ENCODE assay signal across 11 mouse cellular contexts in genomic region chr7:25815571-25815970, GRCm38 (mm10). TPM values are rescaled to one million over a fixed set of nuclear protein-coding genes. Genes with fewer than 3 reads are reported as not detected.
A peak's percentile ranks its signal among the peaks of the same experiment; 100 is the strongest.
DNase-seq lines count a peak whose midpoint lies in the region; ATAC-seq lines count a peak whose summit lies in the region.
"Had no signal": no experiment of that assay in that cellular context is flagged by ENCODE, and none has a peak within 500 bp of the region (broad histone marks: within the 10 kb centered on the region; RNA-seq: fewer than 3 reads in every experiment).

No protein-coding gene starts in this region.

- H3K9me3 ChIP-seq in heart, embryonic 11.5 days (replicated peaks; ENCODE audit: control insufficient read depth, low read length), result no peaks in the 10 kb centered on the region
- H3K9me3 ChIP-seq in neural tube, embryonic 11.5 days (ENCODE audit: control insufficient read depth, low read length), result no peaks in the 10 kb centered on the region; the same call in 1 of the 2 replicates
- no peaks in the 10 kb centered on the region for H3K9me3 ChIP-seq in limb, embryonic 13.5 days
- H3K9me3 ChIP-seq in stomach, embryonic 16.5 days (replicated peaks; ENCODE audit: control insufficient read depth, low read length), result no peaks in the 10 kb centered on the region

- peak overlapping the region; percentile 48; the same call in 1 of the 2 replicates for H3K4me3 ChIP-seq in heart, embryonic 11.5 days (ENCODE audit: low read depth, low read length)
- no peak overlapping the region for H3K4me3 ChIP-seq in neural tube, embryonic 11.5 days (ENCODE audit: low read depth, low read length)
- peak overlapping the region; percentile 51 for H3K4me3 ChIP-seq in limb, embryonic 13.5 days
- H3K4me3 ChIP-seq in stomach, embryonic 16.5 days (replicated peaks; ENCODE audit: low read length), result peak overlapping the region; percentile 68

- H3K27ac ChIP-seq in heart, embryonic 11.5 days (ENCODE audit: low read depth, low read length), result no peak overlapping the region
- no peak overlapping the region for H3K27ac ChIP-seq in neural tube, embryonic 11.5 days (ENCODE audit: low read depth, low read length)
- no peak overlapping the region for H3K27ac ChIP-seq in limb, embryonic 13.5 days
- peak overlapping the region; percentile 94 for H3K27ac ChIP-seq in stomach, embryonic 16.5 days (ENCODE audit: low read length)
- H3K27ac ChIP-seq: macrophage had no signal

- H3K4me2 ChIP-seq in heart, embryonic 11.5 days, result peak overlapping the region; percentile 88
- H3K4me2 ChIP-seq in neural tube, embryonic 11.5 days (ENCODE audit: low read depth), result peak overlapping the region; percentile 81; the same call in 1 of the 2 replicates
- H3K4me2 ChIP-seq in limb, embryonic 13.5 days (replicated peaks), result peak overlapping the region; percentile 93
- H3K4me2 ChIP-seq in stomach, embryonic 16.5 days (ENCODE audit: low read depth, low read length), result peak overlapping the region; percentile 95

- H3K4me1 ChIP-seq in heart, embryonic 11.5 days (ENCODE audit: control insufficient read depth, insufficient read depth, low read length), result peaks cover 3% of the 10 kb centered on the region; the same call in 1 of the 2 replicates
- 0 out of 2 replicates have a peak, but pooled peaks cover 4% of the 10 kb centered on the region for H3K4me1 ChIP-seq in neural tube, embryonic 11.5 days (ENCODE audit: control insufficient read depth, insufficient read depth, low read length)
- H3K4me1 ChIP-seq in limb, embryonic 13.5 days, result peaks cover 17% of the 10 kb centered on the region
- H3K4me1 ChIP-seq in stomach, embryonic 16.5 days (ENCODE audit: control insufficient read depth, insufficient read depth, low read length), result peaks cover 6% of the 10 kb centered on the region; the same call in 1 of the 2 replicates

- peaks cover 26% of the 10 kb centered on the region for H3K27me3 ChIP-seq in heart, embryonic 11.5 days (ENCODE audit: control insufficient read depth, insufficient read depth, low read length)
- peaks cover 9% of the 10 kb centered on the region; the same call in 1 of the 2 replicates for H3K27me3 ChIP-seq in neural tube, embryonic 11.5 days (ENCODE audit: control insufficient read depth, insufficient read depth, low read length)
- peaks cover 33% of the 10 kb centered on the region for H3K27me3 ChIP-seq in limb, embryonic 13.5 days
- H3K27me3 ChIP-seq in stomach, embryonic 16.5 days (ENCODE audit: control insufficient read depth, insufficient read depth, low read length), result no peaks in the 10 kb centered on the region

- H3K9ac ChIP-seq in heart, embryonic 11.5 days (ENCODE audit: low read depth, low read length), result no peak overlapping the region
- no peak overlapping the region for H3K9ac ChIP-seq in neural tube, embryonic 11.5 days (ENCODE audit: low read length)
- peak overlapping the region; percentile 71; the same call in 1 of the 2 replicates for H3K9ac ChIP-seq in limb, embryonic 13.5 days
- peak overlapping the region; percentile 83 for H3K9ac ChIP-seq in stomach, embryonic 16.5 days (ENCODE audit: low read length)

- 19% methylated on average over 7 of the region's 7 CpGs for WGBS in heart, embryonic 11.5 days (ENCODE audit: insufficient replicate concordance)
- 21% methylated on average over 7 of the region's 7 CpGs for WGBS in neural tube, embryonic 11.5 days
- WGBS in limb, embryonic 13.5 days, result 16% methylated on average over 7 of the region's 7 CpGs
- WGBS in stomach, embryonic 16.5 days, result 14% methylated on average over 7 of the region's 7 CpGs

- no peaks in the 10 kb centered on the region for H3K36me3 ChIP-seq in heart, embryonic 11.5 days (ENCODE audit: control insufficient read depth, insufficient read depth, low read length)
- no peaks in the 10 kb centered on the region for H3K36me3 ChIP-seq in neural tube, embryonic 11.5 days (ENCODE audit: control insufficient read depth, insufficient read depth, low read length)
- no peaks in the 10 kb centered on the region for H3K36me3 ChIP-seq in limb, embryonic 13.5 days
- H3K36me3 ChIP-seq in stomach, embryonic 16.5 days (ENCODE audit: control insufficient read depth, insufficient read depth, low read length), result no peaks in the 10 kb centered on the region

- no peak for DNase-seq in heart, postnatal 4 days
- DNase-seq in neural tube, embryonic 11.5 days (ENCODE audit: low spot score), result no peak
- no peak for DNase-seq in neural tube, embryonic 10.5 days (ENCODE audit: extremely low spot score, low spot score)
- no peak for DNase-seq in urinary bladder, adult 2 months (ENCODE audit: low spot score)
- DNase-seq in layer of hippocampus, adult 9-10 months (ENCODE audit: low spot score), result no peak
- DNase-seq: cerebellum, postnatal 14 days; right cerebral cortex, postnatal 4 days had no signal

- ATAC-seq in heart, embryonic 11.5 days (replicated peaks; ENCODE audit: insufficient number of reproducible peaks, low FRiP score, low TSS enrichment), result no peak
- ATAC-seq in neural tube, embryonic 11.5 days (ENCODE audit: insufficient read depth, low FRiP score, low TSS enrichment), result no peak
- ATAC-seq in limb, embryonic 13.5 days (ENCODE audit: low FRiP score, low read depth), result no peak
- no peak for ATAC-seq in stomach, embryonic 16.5 days (ENCODE audit: insufficient read depth, low FRiP score)

RNA-seq across cellular contexts. Expression of gene Cyp2s1, which starts 1.1 kb away (rescaled TPM):
- polyA plus RNA-seq in heart, embryonic 11.5 days (2014; fragmentation: Nextera tagmentation; extraction: Ambion mirVana), result 4.0 and 5.5 TPM in 2 replicates
- 1 to 10 TPM; 7.5 to 8.7 TPM for total RNA-seq in heart, postnatal 4 days (2021)
- 3.2 and 3.3 TPM in 2 replicates for polyA plus RNA-seq in neural tube, embryonic 11.5 days (2014; fragmentation: Nextera tagmentation; extraction: Ambion mirVana)
- polyA plus RNA-seq in limb, embryonic 13.5 days (2015; fragmentation: Nextera tagmentation; extraction: Ambion mirVana), result 1.8 and 2.2 TPM in 2 replicates
- 53.1 and 74.9 TPM in 2 replicates for polyA plus RNA-seq in stomach, embryonic 16.5 days (2015; fragmentation: Nextera tagmentation; extraction: Ambion mirVana)
- 28.4 and 30.1 TPM in 2 replicates for polyA plus RNA-seq in urinary bladder, adult 2 months (2012; rRNA removed)

RNA-seq across cellular contexts. Expression of gene Axl, which starts 27.1 kb away (rescaled TPM):
- 53.6 and 54.5 TPM in 2 replicates for polyA plus RNA-seq in heart, embryonic 11.5 days (2014; fragmentation: Nextera tagmentation; extraction: Ambion mirVana)
- 10 to 100 TPM; 79.5 to 90.3 TPM for total RNA-seq in heart, postnatal 4 days (2021)
- 29.9 and 33.7 TPM in 2 replicates for polyA plus RNA-seq in neural tube, embryonic 11.5 days (2014; fragmentation: Nextera tagmentation; extraction: Ambion mirVana)
- 84.1 and 103 TPM in 2 replicates for polyA plus RNA-seq in limb, embryonic 13.5 days (2015; fragmentation: Nextera tagmentation; extraction: Ambion mirVana)
- 80.8 and 85.1 TPM in 2 replicates for polyA plus RNA-seq in stomach, embryonic 16.5 days (2015; fragmentation: Nextera tagmentation; extraction: Ambion mirVana)
- polyA plus RNA-seq in urinary bladder, adult 2 months (2012; rRNA removed), result 92.8 and 117 TPM in 2 replicates

Comparison
In these comparisons a context has a peak if more than half of its experiments do, and no peak if none do; other contexts are left out.
1. H3K9ac ChIP-seq: peak in limb, embryonic 13.5 days (single experiment) and stomach, embryonic 16.5 days (single experiment); none in heart, embryonic 11.5 days (single experiment) and neural tube, embryonic 11.5 days (single experiment).
2. Peak in every context shown above with its lines, with median percentiles within 50 percentile points of each other: H3K4me2 ChIP-seq.